Mouse (Mus musculus): Measurements from ENCODE around the gene Cldn13.

GRCm38 (mm10) chr5:134913753-134914152 lies 1.6 kb downstream of the Cldn13 start:
- TF ChIP-seq TAL1 (conservative IDR thresholded peaks at IDR 0.05; ENCODE audit: low read depth, low read length) (peak; percentile 86), CTCF (IDR thresholded peaks at IDR 0.05; ENCODE audit: low read depth, low read length) (no peak), GATA1 (IDR thresholded peaks at IDR 0.05; ENCODE audit: borderline replicate concordance, low read length) (no peak), GATA2 (IDR thresholded peaks at IDR 0.05; ENCODE audit: borderline replicate concordance, low read depth, low read length) (no peak)

Measured in G1E (cell line).